Mouse (Mus musculus) limb, embryonic 14.5 days (tissue): ENCODE data around the gene Psmg3. TPM values are rescaled to one million over a fixed set of nuclear protein-coding genes. Genes with fewer than 3 reads are reported as not detected.
A peak's percentile ranks its signal among the peaks of the same experiment; 100 is the strongest.

ENCODE experiments used
- ATAC-seq: fragments of 200-750 bp; cut with Nextera tagmentation; 2 replicates; pipeline ENCODE4 v1.8.0; 2017; ENCODE audit warnings: low read depth, moderate number of reproducible peaks, moderate TSS enrichment; ENCODE audit not compliant: low FRiP score
- DNase-seq: peaks from one replicate; pipeline ENCODE4 v3.0.0-alpha.2; 2015; ENCODE audit warnings: low spot score
- H3K27ac ChIP-seq: fragments of 300-500 bp; sonication (generic); replicated peaks from 2 replicates; pipeline ENCODE4 v1.5.1; 2014; ENCODE audit warnings: low read depth, mild to moderate bottlenecking, low read length, moderate library complexity, mixed read lengths
- H3K27me3 ChIP-seq: fragments of 300-500 bp; sonication (generic); 2 replicates; pipeline ENCODE4 v1.6.1; 2014; ENCODE audit warnings: low read length, mixed read lengths; ENCODE audit not compliant: control insufficient read depth, insufficient read depth
- H3K36me3 ChIP-seq: fragments of 300-500 bp; sonication (generic); 2 replicates; pipeline ENCODE4 v1.6.1; 2014; ENCODE audit warnings: mild to moderate bottlenecking, low read length, moderate library complexity, mixed read lengths; ENCODE audit not compliant: control insufficient read depth, insufficient read depth
- H3K4me1 ChIP-seq: fragments of 300-500 bp; sonication (generic); 2 replicates; pipeline ENCODE4 v1.6.1; 2014; ENCODE audit warnings: antibody characterized with exemption, low read length, mixed read lengths; ENCODE audit not compliant: control insufficient read depth, insufficient read depth
- H3K4me2 ChIP-seq: fragments of 300-500 bp; sonication (generic); replicated peaks from 2 replicates; pipeline ENCODE4 v1.6.1; 2014; ENCODE audit warnings: low read depth, mild to moderate bottlenecking, low read length, moderate library complexity; ENCODE audit not compliant: severe bottlenecking
- H3K4me3 ChIP-seq: fragments of 300-500 bp; sonication (generic); replicated peaks from 2 replicates; pipeline ENCODE4 v1.5.1; 2014; ENCODE audit warnings: low read length
- H3K9ac ChIP-seq: fragments of 300-500 bp; sonication (generic); 2 replicates; pipeline ENCODE4 v1.6.1; 2014; ENCODE audit warnings: mild to moderate bottlenecking, low read depth, low read length, moderate library complexity; ENCODE audit not compliant: severe bottlenecking
- H3K9me3 ChIP-seq: fragments of 300-500 bp; sonication (generic); 2 replicates; pipeline ENCODE4 v1.6.1; 2016; ENCODE audit warnings: low read length; ENCODE audit not compliant: control insufficient read depth
- POLR2A ChIP-seq: fragments of 200-500 bp; IDR thresholded peaks from 2 replicates; pipeline ENCODE4 v1.8.0; 2012; ENCODE audit warnings: inconsistent platforms, mild to moderate bottlenecking, moderate library complexity, borderline replicate concordance; ENCODE audit not compliant: insufficient read depth, insufficient read length; ENCODE audit errors: extremely low read depth
- WGBS: fragments of 180-500 bp; shearing (Covaris S2); extraction: QIAGEN DNeasy Blood & Tissue Kit; methylation state at CpG from one replicate; pipeline ENCODE4 v1.1.7; 2014; 5-methylcytosine and 5-hydroxymethylcytosine counted together
- polyA plus RNA-seq, 2 experiments: library from polyadenylated mRNA; depleted of rRNA in 1 of 2; stranded (reverse) in 1 of 2; unstranded in 1 of 2; fragments of >200 nt; fragmentation: Nextera tagmentation in 1 of 2; extraction: Ambion mirVana in 1 of 2; gene quantifications; 2 replicates each; pipeline versions ENCODE4 v1.2.1 to v1.2.3; 2012 to 2014

The Psmg3 gene
- polyA plus RNA-seq, 2 experiments: 51.8 to 69.0 TPM

- Histone ChIP-seq H3K27ac (0 out of 2 replicates have a peak within 1 kb of the TSS, but pooled peaks have one; percentile 8), H3K4me2 (peak within 1 kb of the TSS; percentile 100), H3K36me3 (no peaks in the 10 kb centered on the region), H3K4me3 (peak within 1 kb of the TSS; percentile 88), H3K27me3 (no peaks in the 10 kb centered on the region), H3K4me1 (peaks cover 19% of the 10 kb centered on the region; the same call in 1 of the 2 replicates), H3K9ac (peak within 1 kb of the TSS; percentile 71), H3K9me3 (no peaks in the 10 kb centered on the region)
- DNase-seq (peak; percentile 94), ATAC-seq (peak; percentile 92)
- TF ChIP-seq POLR2A: 0 out of 2 replicates have a peak, but pooled peaks have one; percentile 28
- WGBS: under 1% methylated on average over 64 of the region's 92 CpGs
Measured at GRCm38 (mm10) chr5:139791227-139792158, 35.2 kb downstream of the Psmg3 start, which contains the start of gene Mafk. TSS of gene Mafk (plus strand) at chr5:139791513.

GRCm38 (mm10) chr5:139789466-139789865 is 37.2 kb downstream of the Psmg3 start:
- ATAC-seq: no peak
- Histone ChIP-seq H3K4me2 (no peak overlapping the region), H3K27me3 (no peaks in the 10 kb centered on the region), H3K9me3 (no peaks in the 10 kb centered on the region), H3K4me3 (no peak overlapping the region), H3K36me3 (no peaks in the 10 kb centered on the region), H3K9ac (no peak overlapping the region), H3K27ac (no peak overlapping the region), H3K4me1 (peaks cover 13% of the 10 kb centered on the region; the same call in 1 of the 2 replicates)
- no peak for TF ChIP-seq POLR2A
- DNase-seq: no peak
- WGBS: 50% methylated on average over 4 of the region's 4 CpGs

GRCm38 (mm10) chr5:139781406-139781805 is 45.3 kb downstream of the Psmg3 start:
- no peak for TF ChIP-seq POLR2A
- H3K4me3 ChIP-seq: no peak overlapping the region
- no peaks in the 10 kb centered on the region for H3K36me3 ChIP-seq
- WGBS: 83% methylated on average over 8 of the region's 8 CpGs
- H3K9ac ChIP-seq: no peak overlapping the region
- H3K4me2 ChIP-seq: no peak overlapping the region
- no peak overlapping the region for H3K27ac ChIP-seq
- no peaks in the 10 kb centered on the region for H3K9me3 ChIP-seq
- no peak for ATAC-seq
- H3K27me3 ChIP-seq: no peaks in the 10 kb centered on the region
- no peaks in the 10 kb centered on the region for H3K4me1 ChIP-seq
- no peak for DNase-seq

GRCm38 (mm10) chr5:139776966-139777365 is 49.7 kb downstream of the Psmg3 start:
- Histone ChIP-seq H3K27ac (no peak overlapping the region), H3K4me1 (no peaks in the 10 kb centered on the region; the same call in 1 of the 2 replicates), H3K9me3 (no peaks in the 10 kb centered on the region), H3K4me3 (no peak overlapping the region), H3K36me3 (peaks cover 16% of the 10 kb centered on the region), H3K9ac (no peak overlapping the region), H3K4me2 (no peak overlapping the region), H3K27me3 (no peaks in the 10 kb centered on the region)
- no peak for ATAC-seq
- no peak for TF ChIP-seq POLR2A
- WGBS: 74% methylated on average over 5 of the region's 5 CpGs
- DNase-seq: no peak

- peak; percentile 94 for ATAC-seq
- under 1% methylated on average over 55 of the region's 55 CpGs for WGBS
- Histone ChIP-seq H3K27me3 (no peaks in the 10 kb centered on the region), H3K27ac (no peak within 1 kb of the TSS), H3K9me3 (no peaks in the 10 kb centered on the region), H3K4me3 (peak within 1 kb of the TSS; percentile 99), H3K4me2 (peak within 1 kb of the TSS; percentile 77), H3K4me1 (no peaks in the 10 kb centered on the region; the same call in 1 of the 2 replicates), H3K36me3 (peaks cover 32% of the 10 kb centered on the region), H3K9ac (peak within 1 kb of the TSS; percentile 81)
- peak; percentile 99 for DNase-seq
- 0 out of 2 replicates have a peak, but pooled peaks have one; percentile 30 for TF ChIP-seq POLR2A
Measured at GRCm38 (mm10) chr5:139775216-139775926, 51.3 kb downstream of the Psmg3 start, which contains the start of gene Ints1. TSS of gene Ints1 (minus strand) at chr5:139775674.

Other genes with a start within 250 kb of the Psmg3 start
- gene Micall2, start 90.5 kb downstream of the Psmg3 start, polyA plus RNA-seq (2012; rRNA removed): 6.5 and 7.0 TPM in 2 replicates
- gene Micall2, start 90.5 kb downstream of the Psmg3 start, polyA plus RNA-seq (2014; fragmentation: Nextera tagmentation; extraction: Ambion mirVana): 5.5 and 7.4 TPM in 2 replicates
- 50.1 and 69.3 TPM in 2 replicates for gene Ints1, start 51.2 kb downstream of the Psmg3 start, polyA plus RNA-seq (2012; rRNA removed)
- gene Ints1, start 51.2 kb downstream of the Psmg3 start, polyA plus RNA-seq (2014; fragmentation: Nextera tagmentation; extraction: Ambion mirVana): 35.5 and 37.9 TPM in 2 replicates
- gene Mafk, start 35.4 kb downstream of the Psmg3 start, polyA plus RNA-seq (2012; rRNA removed): 6.7 and 7.3 TPM in 2 replicates
- 6.2 and 6.6 TPM in 2 replicates for gene Mafk, start 35.4 kb downstream of the Psmg3 start, polyA plus RNA-seq (2014; fragmentation: Nextera tagmentation; extraction: Ambion mirVana)
- gene Tmem184a, start 7.0 kb downstream of the Psmg3 start, polyA plus RNA-seq (2012; rRNA removed): 4.8 and 5.9 TPM in 2 replicates
- gene Tmem184a, start 7.0 kb downstream of the Psmg3 start, polyA plus RNA-seq (2014; fragmentation: Nextera tagmentation; extraction: Ambion mirVana): 5.7 and 6.1 TPM in 2 replicates
- gene Gm26938, start 478 bp downstream of the Psmg3 start, polyA plus RNA-seq (2012; rRNA removed): not detected in 2 replicates
- gene Gm26938, start 478 bp downstream of the Psmg3 start, polyA plus RNA-seq (2014; fragmentation: Nextera tagmentation; extraction: Ambion mirVana): not detected in 2 replicates
- 3.7 and 4.6 TPM in 2 replicates for gene Elfn1, start 81.1 kb upstream of the Psmg3 start, polyA plus RNA-seq (2012; rRNA removed)
- gene Elfn1, start 81.1 kb upstream of the Psmg3 start, polyA plus RNA-seq (2014; fragmentation: Nextera tagmentation; extraction: Ambion mirVana): 0.92 and 1.4 TPM in 2 replicates